Mouse (Mus musculus): ENCODE measurements around the gene Prmt3. TPM values are rescaled to one million over a fixed set of nuclear protein-coding genes. Genes with fewer than 3 reads are reported as not detected.

Prmt3 gene
- total RNA-seq, 2 experiments from 2014 or later: 10.5 to 12.2 TPM

DNA sequence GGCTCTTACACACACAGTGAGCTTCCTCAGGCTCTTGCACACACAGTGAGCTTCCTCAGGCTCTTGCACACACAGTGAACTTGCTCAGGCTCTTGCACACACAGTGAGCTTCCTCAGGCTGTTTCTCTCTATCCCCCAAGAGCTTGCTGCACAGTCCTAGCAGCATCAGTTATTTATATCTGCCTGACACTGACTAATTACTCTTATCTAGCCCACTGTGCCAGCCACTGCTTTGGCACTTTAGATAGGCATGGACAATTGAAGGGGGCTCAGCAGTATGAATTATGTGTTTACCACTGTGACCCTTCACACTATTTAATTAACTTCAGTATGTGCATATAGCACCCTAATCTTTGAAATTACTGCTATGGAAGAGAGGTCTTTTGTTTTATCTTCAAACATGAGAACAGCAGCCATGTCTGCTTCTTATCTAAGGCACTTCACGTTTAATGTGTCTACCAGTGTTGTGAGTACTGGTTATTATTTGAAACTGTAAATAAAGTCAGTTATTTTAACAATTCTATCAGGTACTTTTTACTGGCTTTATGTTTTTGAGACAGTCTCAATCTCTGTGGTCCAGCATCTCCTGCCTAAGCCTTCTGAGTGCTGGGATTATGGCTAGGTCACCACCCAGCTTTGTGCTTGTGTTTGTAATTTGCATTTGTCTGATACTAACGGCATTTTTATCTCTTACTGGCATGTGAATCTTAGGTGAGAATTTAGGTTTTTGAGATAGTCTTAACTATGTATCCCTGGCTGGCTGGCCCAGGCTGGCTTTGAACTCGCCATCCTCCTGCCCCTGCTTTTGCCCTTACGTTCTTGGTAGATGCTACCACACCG lies 75.4 kb downstream of the Prmt3 start:
- no peak for DNase-seq

DNA sequence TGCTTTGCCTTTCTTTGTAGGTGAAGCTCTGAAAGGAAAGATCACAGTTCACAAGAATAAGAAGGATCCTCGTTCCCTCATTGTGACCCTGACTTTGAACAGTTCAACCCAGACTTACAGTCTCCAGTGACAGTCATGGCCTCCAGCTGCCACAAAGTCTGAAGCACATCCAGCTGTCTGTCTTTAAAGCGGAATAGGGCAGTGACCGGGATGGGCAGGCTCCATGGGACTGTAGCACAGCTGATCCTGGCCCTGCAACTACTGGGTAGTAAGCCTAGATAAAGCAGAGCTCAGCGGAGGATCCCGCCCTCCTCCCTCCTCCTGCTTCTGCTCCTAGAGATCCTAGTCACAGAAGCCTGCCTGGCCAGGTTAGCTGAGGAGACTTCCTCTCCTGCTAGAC lies 79.2 kb downstream of the Prmt3 start:
- DNase-seq: no peak

DNA sequence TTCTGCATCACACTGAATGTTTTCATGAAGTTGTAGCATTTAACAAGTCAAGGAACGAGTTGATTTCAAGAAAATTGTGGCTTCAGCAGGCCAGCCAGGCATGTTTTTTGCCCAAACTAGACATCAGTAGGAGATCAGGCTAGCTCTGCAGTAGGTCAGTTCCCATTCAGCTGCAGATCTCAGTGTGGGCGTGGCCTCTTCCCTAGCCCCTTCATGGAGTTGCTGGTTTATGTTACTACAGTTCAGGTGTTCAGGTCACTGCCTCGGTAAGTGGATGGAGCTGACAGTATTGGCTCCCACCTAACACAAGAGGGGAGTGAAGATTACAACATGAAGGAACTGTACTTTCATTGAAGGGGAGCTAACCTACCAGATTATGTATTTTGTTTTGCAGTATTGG lies 80.1 kb downstream of the Prmt3 start:
- no peak for DNase-seq

DNA sequence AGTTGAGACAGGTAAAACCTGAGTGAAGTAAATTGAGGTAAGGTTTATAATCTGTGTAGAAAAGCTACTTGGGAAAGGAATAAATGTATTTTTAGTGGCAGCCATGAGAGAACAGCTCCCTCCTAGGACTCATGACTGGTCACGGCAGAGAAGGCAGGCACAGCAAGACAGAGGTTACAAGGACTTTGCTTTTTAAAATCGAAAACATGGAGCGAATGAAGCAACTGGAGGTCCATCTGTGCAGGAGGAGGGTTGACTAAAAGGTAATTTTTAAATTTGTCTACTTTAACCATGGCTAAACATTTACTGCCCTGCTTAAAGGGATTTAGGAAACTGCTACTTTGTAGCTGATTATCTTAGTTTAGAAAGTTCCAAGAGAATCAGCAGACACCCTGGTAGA lies 81.7 kb downstream of the Prmt3 start:
- no peak for DNase-seq

DNA sequence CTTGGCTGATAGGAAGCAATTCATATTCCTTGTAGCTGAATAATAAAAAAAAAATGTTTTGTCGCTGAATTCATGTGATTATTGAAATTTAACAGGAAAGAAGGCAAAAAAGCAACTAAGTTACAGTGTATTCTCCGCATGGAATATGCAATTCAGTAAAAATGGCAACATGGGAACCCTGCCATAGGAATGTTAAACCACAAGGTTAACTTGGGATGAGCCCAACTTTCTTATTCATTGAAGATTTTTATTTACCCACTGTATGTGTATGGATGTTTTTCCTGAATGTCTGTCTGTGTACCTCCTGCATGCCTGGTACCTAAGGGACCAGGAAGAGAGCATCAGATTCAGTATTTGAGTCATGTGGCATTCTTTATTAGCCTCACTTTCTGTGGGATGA lies 83.0 kb downstream of the Prmt3 start:
- DNase-seq: no peak

DNA sequence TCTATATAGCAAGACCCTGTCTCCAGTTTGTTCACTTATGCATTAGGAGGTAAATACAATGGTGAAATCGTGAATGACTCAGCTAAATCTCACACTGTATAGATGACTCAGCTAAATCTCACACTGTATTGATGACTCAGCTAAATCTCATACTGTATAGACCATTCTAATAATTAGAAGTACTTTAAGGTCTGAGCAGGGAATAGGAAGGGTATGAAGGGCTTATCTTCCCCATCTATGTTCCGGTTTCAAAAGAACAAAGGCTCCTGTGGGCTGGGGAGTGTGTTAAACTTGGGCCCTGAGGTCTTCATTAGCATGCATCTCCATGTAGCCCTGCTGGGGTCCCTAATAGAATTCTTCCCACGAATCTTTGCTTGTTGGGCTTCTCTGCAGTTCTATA lies 85.6 kb downstream of the Prmt3 start:
- DNase-seq: no peak

DNA sequence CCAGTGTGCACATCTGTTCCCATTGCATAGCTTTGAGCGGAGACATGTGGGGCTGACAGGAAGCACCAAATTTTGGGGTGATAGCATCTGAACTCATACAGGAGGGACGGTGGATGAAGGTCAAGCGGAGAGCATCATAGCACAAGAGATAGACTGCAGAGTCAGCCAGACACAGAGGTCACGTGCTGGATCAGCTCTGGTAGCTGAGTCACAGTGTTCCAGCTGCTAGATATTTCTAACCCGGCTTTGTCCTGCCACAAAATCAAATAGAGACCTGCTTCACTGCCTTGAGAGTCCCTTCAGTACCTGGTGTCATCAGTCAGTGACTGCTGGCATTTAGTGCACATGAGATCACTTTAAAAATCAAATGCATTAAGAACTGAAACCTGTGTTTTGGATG lies 91.5 kb downstream of the Prmt3 start:
- DNase-seq: no peak

DNA sequence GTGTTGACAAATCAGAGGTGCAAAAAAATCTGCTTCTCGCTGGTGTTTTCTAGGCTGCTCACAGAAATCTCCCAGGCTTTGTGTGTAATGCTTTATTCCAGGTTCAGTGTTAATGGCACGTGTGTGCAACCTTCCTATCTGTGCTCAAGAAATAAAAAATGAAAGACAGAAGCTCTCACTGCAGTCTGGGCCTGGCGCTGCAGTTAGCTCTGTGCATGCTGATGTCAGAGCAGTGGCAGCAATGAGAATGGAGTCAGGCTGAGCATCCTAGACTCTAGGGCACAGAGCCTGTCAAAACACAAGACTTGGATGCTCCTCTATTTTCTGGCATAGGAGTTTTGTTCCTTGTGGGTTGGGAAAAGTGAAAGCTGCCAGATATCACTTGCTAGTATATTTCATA lies 92.1 kb downstream of the Prmt3 start:
- DNase-seq: no peak

DNA sequence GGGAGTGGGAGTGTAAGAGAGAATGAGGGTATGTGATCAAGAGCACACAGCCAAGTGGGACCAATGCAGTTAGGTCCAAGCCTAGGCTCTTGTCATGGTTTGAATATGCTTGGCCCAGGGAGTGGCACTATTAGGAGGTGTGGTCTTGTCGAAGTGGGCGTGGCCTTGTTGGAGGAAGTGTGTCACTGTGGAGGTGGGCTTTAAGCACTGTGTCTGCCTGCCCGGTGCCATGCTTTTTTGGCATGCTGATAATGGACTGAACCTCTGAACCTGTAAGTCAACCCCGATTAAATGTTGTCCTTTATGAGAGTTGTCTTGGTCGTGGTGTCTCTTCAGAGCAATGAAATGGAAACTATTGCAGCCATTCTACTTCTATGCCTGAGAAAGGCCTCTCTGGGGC lies 99.2 kb downstream of the Prmt3 start:
- no peak for DNase-seq

DNA sequence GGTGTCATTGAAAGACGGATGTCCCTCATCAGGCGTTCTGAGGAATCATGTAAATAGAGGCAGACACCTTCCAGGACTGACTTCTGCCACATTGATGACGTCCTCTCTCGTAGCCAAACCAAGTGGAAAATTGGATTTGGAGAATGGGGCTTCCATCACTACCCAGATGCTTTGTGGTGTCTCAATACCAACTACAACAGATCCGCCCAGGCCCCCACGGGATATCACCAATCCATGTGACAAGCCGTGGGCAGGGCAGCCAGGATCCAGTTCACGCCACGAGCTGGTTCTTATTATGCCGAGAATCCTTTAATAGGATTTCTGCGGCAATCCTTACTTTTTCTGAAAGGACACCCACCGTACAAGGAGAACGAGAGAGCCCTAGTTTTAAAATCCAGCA lies 100.9 kb downstream of the Prmt3 start:
- DNase-seq: no peak

DNA sequence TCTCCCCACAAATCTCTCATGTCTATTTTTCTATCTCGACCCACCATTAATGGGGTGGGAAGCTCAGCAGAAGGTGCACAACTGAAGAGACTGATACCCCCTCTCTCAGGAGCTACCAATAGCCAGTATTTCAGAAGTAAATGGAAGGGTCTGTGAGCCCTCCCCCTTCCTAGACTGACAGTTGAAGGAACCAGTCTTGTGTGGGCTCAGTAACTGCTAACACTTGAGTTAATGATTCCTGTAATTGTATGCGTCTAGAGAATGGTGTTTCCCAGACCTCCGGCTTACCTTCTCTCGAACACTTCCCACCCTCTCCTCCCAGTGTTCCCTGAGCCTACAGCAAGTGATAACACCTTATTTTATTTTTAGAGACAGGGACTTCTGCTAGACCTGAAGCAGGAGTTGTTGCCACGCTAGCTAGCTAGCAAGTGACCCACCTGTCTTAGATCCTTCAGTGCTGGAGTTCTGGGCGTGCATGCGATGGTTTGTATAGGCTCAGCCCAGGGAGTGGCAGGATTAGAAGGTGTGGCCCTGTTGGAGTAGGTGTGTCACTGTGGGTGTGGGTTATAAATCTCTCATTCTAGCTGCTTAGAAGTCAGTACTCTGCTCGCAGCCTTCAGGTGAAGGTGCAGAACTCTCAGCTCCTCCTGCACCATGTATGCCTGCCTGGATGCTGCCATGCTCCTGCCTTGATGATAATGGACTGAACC lies 102.0 kb downstream of the Prmt3 start:
- DNase-seq: no peak

DNA sequence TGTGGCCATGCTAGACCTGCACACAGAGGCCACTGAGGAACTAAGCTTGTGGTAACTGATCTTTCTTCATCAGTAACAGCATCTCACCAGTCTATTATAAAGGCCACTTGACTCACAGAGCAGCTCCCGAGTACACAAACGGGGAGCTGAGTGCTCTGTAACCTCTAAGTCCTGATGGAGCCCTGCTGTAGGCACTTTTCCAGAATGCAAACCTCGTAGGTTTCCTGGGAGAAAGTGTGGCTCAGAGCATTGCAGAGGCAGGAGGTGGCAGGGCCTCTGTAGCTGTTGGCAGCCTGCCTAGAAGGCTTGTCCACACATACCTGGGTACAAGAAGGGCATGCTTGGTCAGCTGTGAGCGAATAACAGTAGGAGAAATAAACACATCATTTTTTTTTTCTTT lies 104.1 kb downstream of the Prmt3 start:
- DNase-seq: no peak

DNA sequence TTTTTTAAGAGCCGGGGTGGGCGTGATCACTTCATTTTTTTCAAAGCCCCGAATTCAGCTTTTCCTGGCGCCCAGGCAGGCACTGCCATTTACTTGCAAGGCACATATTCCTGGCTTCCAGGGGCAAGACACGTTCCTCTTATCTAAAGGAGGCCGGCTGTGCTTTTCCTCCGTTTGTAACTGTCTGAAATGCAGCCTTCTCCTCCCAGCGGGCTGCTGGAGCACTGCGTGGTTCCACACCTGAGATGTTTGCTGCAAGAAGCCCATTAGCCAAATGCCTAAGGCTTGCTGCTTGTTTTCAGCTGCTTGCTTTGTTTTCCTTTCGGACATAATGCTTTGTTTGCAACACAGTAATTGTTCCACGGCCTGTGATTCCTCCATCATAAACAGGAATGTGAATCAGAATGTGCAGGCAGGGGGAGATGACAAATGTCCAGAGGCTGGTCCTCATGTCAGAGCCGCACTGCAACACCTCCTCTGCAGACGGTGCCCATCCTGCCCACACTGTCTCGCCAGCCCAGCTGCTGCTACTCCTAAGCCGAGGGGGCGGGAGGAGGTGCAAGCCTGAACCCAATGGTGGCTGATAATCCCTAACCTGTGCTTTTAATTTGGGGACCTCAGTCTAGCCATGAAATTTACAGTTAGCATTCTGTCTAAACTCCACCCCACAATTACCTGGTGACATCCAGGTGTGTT lies 104.7 kb downstream of the Prmt3 start:
- DNase-seq: no peak

DNA sequence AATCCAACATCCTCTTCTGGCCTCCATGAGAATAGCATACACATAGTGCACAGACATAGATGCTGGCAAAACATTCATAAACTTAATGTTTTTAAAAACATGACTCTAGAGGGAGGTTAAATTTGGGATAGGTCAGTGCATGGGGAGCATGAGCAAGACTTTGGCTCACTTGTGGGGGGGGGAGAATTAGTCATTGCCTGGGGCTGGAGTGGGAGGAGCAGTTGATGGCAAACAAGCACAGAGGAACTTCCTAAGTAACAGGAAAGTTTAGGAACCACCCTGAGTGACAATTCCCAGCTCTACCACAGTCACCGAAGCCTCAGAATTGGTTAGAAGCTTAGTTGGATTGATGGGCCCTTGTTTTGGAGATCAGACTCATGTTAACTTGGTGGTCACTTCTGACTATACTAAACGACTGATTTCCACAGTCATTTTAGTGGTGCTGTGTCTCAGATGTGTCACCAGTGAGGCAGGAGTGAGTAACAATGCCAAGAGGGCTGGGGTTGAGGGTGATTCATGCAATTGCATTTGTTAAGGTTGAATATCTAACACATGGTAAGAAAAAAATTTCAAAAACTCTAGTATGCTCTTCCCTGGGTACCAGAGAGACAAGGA lies 109.7 kb downstream of the Prmt3 start:
- DNase-seq: no peak

DNA sequence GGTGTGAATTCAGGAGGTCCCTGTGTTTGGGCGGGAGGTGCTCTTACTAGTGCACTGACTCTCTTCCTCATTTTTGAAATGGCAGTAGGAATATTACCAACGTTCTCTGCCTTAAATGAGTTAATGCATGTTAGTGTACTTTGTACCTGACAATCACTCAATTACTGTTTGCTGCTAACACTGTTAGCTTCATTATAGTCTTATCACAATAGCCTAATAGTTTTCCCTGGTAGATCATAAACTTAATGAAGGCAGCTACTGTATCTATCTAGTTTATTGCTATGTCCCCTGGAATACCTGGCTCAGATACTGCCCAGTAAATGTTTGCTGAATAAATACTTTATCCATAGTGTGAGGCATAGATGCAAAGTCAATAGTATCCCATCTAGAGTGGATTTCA lies 116.6 kb downstream of the Prmt3 start:
- no peak for DNase-seq

DNA sequence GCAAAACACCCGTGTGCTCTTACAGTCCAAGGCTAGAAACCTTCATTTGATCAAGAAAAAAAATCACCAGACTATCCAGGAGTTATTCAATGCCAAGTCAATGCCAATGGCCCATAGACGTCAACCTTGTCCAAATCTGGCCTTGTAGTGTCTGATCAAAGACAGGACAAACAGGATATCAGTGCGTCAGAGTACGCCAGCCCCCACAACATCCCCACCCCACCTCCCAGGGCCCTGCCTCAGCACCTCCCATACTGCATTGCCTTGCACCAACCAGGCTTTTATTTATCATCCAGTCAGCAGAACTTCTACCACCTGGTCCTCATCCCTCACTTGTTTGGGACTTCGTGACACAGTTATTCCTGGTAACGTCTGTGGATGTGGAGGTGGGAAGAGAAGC lies 117.2 kb downstream of the Prmt3 start:
- no peak for DNase-seq

DNA sequence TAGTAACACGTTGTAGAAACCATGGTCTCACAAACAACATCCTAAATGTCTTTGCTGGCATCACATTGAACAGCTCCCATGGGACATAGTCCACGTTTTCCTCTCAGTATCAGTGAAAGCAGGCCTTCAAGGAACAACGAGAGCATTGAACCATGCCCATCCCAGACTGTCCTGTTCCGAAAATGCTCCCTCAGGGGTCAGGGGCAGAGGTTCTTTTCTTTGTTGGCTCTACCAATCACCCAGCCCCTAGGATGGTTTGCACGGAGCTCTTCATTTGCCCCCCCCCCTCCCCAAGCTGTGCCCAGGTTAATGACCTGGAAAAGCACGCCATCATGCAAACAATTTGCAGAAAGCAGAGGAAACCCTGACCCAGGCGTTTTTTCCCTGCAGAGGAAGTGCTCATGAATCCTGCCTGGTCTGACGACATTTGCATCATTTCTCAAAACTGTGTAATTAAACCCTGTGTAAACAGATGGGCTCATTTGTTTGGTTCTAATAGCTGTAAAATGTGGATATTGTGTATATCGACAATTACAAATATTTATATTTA lies 123.9 kb downstream of the Prmt3 start:
- DNase-seq: no peak

DNA sequence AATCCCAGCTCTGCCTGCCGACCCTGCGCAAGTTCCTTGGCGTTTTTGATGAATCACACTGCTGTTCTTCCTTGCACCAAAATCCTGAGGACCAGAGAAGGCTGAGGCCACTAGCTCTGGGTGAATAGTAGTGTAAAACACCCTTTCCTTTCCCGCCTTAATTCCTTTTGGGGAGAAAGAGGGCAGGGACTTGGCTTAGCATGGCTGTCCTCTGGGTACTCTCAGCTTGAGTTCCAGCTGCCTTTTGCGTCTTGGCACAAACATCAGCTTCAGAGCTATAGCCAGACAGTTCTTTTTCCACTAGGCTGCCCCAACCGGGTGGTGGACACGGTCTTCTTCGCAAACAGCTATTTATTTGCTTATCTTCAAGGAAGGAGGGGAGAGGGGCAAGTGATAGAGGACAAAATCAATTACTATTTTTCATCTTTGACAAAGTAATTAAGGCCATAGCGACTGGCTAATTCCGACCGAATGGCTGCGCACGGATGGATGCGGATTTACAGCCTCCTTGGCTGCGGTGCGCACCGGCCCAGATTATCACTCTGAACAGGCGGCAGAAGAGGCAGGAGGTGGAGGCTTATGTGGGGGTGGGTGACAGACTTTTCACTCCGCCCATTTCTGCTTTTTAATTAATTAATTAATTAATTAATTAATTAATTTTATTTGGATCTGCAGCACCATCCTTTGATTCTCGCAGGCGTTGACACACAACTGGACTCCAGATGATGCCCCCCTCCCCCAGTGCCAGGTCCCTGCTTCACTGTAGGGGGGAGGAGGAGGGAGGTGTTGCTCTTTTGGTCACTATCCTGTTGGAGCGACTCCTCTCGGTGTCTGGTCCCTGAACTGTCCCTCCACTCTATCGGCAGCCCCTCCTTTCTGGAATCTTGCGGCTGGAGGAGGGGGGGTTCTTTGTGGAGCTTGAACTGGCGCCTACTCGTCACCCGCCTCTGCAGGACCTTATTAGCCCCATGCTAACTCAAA lies 129.3 kb downstream of the Prmt3 start:
- DNase-seq: no peak

Measured in gastrocnemius, postnatal 25 days (tissue).